Mouse (Mus musculus) midbrain, embryonic 15.5 days (tissue): ENCODE results near the gene Frem3. TPM values are rescaled to one million over a fixed set of nuclear protein-coding genes. Genes with fewer than 3 reads are reported as not detected.

Experiments
- ATAC-seq: fragments of 200-750 bp; cut with Nextera tagmentation; replicated peaks from 2 replicates; pipeline ENCODE4 v1.8.0; 2017; ENCODE audit warnings: moderate TSS enrichment
- H3K27ac ChIP-seq: fragments of 300-500 bp; sonication (generic); 2 replicates; pipeline ENCODE4 v1.5.1; 2015; ENCODE audit warnings: mild to moderate bottlenecking, inconsistent platforms
- H3K27me3 ChIP-seq: fragments of 300-500 bp; sonication (generic); replicated peaks from 2 replicates; pipeline ENCODE4 v1.6.1; 2015; ENCODE audit warnings: inconsistent platforms
- H3K36me3 ChIP-seq: fragments of 300-500 bp; sonication (generic); replicated peaks from 2 replicates; pipeline ENCODE4 v1.6.1; 2015; ENCODE audit warnings: inconsistent platforms
- H3K4me1 ChIP-seq: fragments of 300-500 bp; sonication (generic); 2 replicates; pipeline ENCODE4 v1.6.1; 2015; ENCODE audit warnings: inconsistent platforms
- H3K4me2 ChIP-seq: fragments of 300-500 bp; sonication (generic); 2 replicates; pipeline ENCODE4 v1.6.1; 2015; ENCODE audit warnings: inconsistent platforms, mild to moderate bottlenecking, moderate library complexity
- H3K4me3 ChIP-seq: fragments of 300-500 bp; sonication (generic); 2 replicates; pipeline ENCODE4 v1.5.1; 2015; ENCODE audit warnings: mild to moderate bottlenecking, inconsistent platforms
- H3K9ac ChIP-seq: fragments of 300-500 bp; sonication (generic); 2 replicates; pipeline ENCODE4 v1.6.1; 2015; ENCODE audit warnings: mild to moderate bottlenecking, inconsistent platforms
- H3K9me3 ChIP-seq: fragments of 300-500 bp; sonication (generic); 2 replicates; pipeline ENCODE4 v1.6.1; 2016; ENCODE audit warnings: inconsistent platforms
- WGBS: fragments of 180-500 bp; shearing (Covaris S2); methylation state at CpG from one replicate; pipeline ENCODE4 v1.1.7; 2015; ENCODE audit warnings: mixed read lengths; 5-methylcytosine and 5-hydroxymethylcytosine counted together
- polyA plus RNA-seq: library from polyadenylated mRNA; unstranded; fragments of >200 nt; fragmentation: Nextera tagmentation; extraction: Ambion mirVana; gene quantifications from 2 replicates; pipeline ENCODE4 v1.2.1, GENCODE M21; 2015

Frem3 gene
- polyA plus RNA-seq, 1 experiment from 2014 or later, result 0.09 TPM

DNA sequence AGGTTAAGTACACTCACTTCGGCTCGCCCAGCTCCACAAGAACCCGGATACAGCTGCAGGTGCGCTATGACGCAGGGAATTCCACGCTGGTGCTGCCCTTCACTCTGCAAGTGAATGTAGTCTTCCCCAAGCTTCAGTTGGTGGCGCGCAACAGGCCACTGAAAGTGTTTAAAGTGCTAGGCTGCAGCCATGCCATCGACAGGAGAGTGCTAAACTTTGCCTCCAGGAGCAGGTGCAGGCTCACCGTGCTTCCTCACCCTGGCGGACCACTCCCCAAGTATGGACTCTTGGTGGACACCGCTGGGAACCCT is 516 bp downstream of the Frem3 start:
- WGBS, result 5% methylated on average over 12 of the region's 12 CpGs
- H3K4me3 ChIP-seq, result peak overlapping the region; percentile 43
- no peak overlapping the region; the same call in 1 of the 2 replicates for H3K9ac ChIP-seq
- peaks cover 13% of the 10 kb centered on the region for H3K4me1 ChIP-seq
- ATAC-seq, result peak; percentile 45; the same call in 1 of the 2 replicates
- H3K4me2 ChIP-seq, result peak overlapping the region; percentile 80
- no peak overlapping the region for H3K27ac ChIP-seq
- H3K36me3 ChIP-seq, result no peaks in the 10 kb centered on the region
- peaks cover 19% of the 10 kb centered on the region; the same call in 1 of the 2 replicates for H3K27me3 ChIP-seq
- H3K9me3 ChIP-seq, result no peaks in the 10 kb centered on the region

DNA sequence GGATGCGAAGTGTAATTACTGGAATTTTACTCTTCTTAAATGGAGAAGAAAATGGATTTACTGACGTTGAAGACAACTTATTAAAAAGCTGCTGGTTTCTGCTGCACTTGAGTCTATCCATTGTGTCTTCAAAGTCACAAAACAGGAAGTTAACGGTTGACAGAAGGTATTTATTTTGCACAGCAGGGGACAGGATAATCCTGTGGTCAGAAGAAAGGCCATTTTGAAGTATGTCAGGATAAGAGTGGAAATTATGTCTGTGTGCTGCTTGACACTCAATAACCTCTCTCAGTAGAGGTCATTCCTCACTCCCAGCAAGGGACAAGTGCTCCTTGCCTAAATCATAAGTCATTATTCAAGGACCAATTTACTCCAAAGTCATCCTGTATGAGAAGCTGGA is 8.9 kb downstream of the Frem3 start:
- no peaks in the 10 kb centered on the region for H3K4me1 ChIP-seq
- no peak overlapping the region for H3K4me2 ChIP-seq
- H3K36me3 ChIP-seq, result no peaks in the 10 kb centered on the region
- no peak for ATAC-seq
- 18% methylated on average over 3 of the region's 3 CpGs for WGBS
- no peaks in the 10 kb centered on the region for H3K9me3 ChIP-seq
- H3K9ac ChIP-seq, result no peak overlapping the region
- no peaks in the 10 kb centered on the region for H3K27me3 ChIP-seq
- no peak overlapping the region for H3K4me3 ChIP-seq
- no peak overlapping the region for H3K27ac ChIP-seq

DNA sequence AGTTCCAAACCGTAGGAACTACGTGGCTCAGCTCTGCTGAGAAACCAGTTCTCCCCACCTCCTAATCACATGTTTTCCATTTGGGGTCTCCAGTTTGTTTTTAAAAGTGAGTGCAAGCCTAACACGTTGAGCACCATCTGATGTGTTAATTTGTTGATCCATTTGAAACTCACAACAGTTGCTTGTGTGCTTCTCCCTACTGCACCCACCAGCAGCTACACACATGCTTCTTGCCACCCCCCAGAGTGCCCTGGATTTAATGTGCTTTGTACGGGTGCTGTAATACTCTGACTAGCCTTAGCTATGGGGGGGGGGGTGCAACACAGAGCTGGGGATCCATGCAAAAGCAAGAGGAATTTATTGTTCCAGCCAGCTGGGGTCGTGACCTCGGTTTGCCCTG is 36.5 kb downstream of the Frem3 start:
- Histone ChIP-seq H3K27ac (no peak overlapping the region), H3K4me1 (no peaks in the 10 kb centered on the region), H3K4me3 (no peak overlapping the region), H3K4me2 (no peak overlapping the region), H3K27me3 (no peaks in the 10 kb centered on the region), H3K36me3 (no peaks in the 10 kb centered on the region), H3K9me3 (no peaks in the 10 kb centered on the region; the same call in 1 of the 2 replicates), H3K9ac (no peak overlapping the region)
- no peak for ATAC-seq
- 75% methylated on average over 6 of the region's 6 CpGs for WGBS

DNA sequence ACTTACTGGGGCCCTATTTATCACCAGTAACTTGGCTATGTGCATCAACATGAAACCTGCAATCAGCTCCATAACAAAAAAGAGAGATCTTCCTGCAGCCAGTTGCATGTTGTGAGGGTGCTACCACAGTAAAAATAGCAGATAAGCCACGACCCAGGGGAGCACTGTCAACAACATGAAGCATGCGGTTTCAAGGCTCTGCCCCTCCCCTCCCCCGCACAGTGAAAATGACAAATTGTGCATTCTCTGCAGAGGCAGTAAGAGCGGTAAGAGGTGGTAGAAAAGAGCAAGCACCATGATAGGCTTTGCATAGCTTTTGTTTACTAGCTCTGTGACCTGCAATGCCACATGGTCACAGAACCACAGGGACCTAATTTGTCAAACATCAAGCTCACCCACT is 46.8 kb downstream of the Frem3 start:
- no peak overlapping the region for H3K4me2 ChIP-seq
- no peaks in the 10 kb centered on the region for H3K36me3 ChIP-seq
- ATAC-seq, result no peak
- no peak overlapping the region for H3K4me3 ChIP-seq
- no peaks in the 10 kb centered on the region for H3K27me3 ChIP-seq
- H3K27ac ChIP-seq, result no peak overlapping the region
- H3K4me1 ChIP-seq, result no peaks in the 10 kb centered on the region
- no peaks in the 10 kb centered on the region for H3K9me3 ChIP-seq
- WGBS, result 57% methylated on average over 4 of the region's 4 CpGs
- H3K9ac ChIP-seq, result no peak overlapping the region

DNA sequence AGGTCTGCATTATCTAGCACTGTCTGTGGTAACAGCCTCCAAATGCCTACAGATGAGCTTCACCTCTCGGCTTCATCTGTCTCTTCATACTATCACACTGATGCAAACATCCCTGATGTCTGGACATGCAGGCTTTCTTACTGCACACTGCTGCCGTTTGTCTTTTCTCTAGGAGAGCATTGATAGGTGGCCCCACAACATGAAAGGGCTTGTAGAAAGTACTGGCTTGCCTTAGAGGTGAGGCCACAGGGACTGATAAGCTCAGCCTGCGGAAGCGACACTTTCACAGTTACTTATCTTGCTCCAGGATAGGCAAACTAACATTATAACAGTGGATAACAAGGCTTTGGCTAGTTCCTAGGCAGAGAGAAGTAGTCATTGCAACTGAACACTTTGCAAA is 50.2 kb downstream of the Frem3 start:
- Histone ChIP-seq H3K27me3 (no peaks in the 10 kb centered on the region), H3K27ac (no peak overlapping the region), H3K4me3 (no peak overlapping the region), H3K9me3 (no peaks in the 10 kb centered on the region), H3K4me2 (no peak overlapping the region), H3K9ac (no peak overlapping the region), H3K4me1 (no peaks in the 10 kb centered on the region), H3K36me3 (no peaks in the 10 kb centered on the region)
- 85% methylated on average over 4 of the region's 4 CpGs for WGBS
- no peak for ATAC-seq

DNA sequence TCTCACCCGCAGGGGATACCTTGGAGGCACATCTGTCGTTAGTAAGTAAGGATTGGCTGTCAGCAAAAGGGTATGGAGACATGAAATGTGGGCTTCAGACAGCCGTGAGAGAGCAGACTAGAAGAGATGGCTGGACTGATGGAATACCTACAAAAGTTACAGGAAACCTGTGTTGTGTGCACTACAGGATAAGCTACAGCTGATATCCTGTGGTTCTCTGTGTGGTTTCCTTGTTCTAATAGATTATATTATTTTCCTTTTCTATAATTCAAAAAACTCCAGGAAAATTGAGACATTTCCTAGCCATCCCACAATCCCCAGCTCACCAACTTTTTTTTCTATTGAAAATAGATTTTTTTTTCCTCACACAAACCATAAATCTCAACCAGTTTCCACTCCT is 52.6 kb downstream of the Frem3 start:
- no peaks in the 10 kb centered on the region for H3K9me3 ChIP-seq
- H3K4me2 ChIP-seq, result no peak overlapping the region
- H3K27me3 ChIP-seq, result no peaks in the 10 kb centered on the region
- 72% methylated on average over 3 of the region's 3 CpGs for WGBS
- no peak overlapping the region for H3K4me3 ChIP-seq
- H3K36me3 ChIP-seq, result no peaks in the 10 kb centered on the region
- ATAC-seq, result no peak
- no peak overlapping the region for H3K27ac ChIP-seq
- no peaks in the 10 kb centered on the region for H3K4me1 ChIP-seq
- no peak overlapping the region for H3K9ac ChIP-seq

DNA sequence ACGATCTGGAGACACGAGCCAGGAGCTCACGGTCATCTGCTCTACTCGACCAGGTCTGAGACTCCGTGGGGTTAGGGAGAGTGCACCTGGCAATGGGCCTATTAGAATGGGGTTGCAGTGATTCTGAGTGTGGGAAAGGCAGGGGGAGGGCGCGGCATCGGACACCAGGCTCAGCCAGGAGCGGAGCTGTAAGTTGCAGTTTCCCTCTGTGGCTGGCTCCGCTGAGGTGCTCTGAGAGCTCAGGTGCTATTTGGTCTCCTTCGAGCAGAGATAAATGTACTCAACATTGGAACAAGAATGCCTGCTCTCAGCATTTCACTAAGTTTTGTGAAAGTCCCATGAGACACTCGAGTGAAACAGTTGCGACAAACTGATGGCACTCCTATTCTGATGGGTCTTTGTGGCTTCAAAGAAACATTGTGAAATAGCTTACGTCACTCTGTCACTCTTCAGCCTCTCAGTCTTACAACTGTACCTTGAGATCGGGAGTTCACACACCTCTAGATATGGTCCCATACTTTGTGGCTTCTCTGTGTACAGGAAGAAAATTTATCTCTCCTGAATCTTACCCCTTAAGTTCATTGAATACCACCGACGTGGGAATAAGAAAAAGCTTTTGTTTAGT is 58.5 kb downstream of the Frem3 start:
- 82% methylated on average over 17 of the region's 17 CpGs for WGBS
- Histone ChIP-seq H3K4me1 (no peaks in the 10 kb centered on the region), H3K4me2 (no peak overlapping the region), H3K9me3 (no peaks in the 10 kb centered on the region), H3K9ac (no peak overlapping the region), H3K27me3 (no peaks in the 10 kb centered on the region), H3K36me3 (no peaks in the 10 kb centered on the region), H3K27ac (no peak overlapping the region), H3K4me3 (no peak overlapping the region)
- no peak for ATAC-seq

DNA sequence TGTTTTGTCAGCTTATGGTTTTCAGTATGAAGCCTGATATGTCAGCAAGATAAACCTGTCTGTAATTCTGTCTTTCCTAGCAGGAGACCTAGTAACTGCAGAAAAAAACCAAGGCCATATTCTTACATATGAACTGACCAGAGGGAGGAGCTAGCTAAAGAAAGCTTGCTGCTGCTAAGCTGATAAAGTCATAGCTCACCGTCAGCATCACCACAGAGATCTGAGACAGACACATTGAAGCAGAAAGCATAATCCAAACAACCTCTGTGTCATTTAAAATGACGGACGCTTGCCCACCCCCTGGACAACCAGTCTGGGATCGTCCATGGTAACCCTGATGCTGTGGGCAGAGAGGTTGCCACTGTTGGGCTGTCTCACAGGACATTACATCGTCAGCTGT is 71.7 kb downstream of the Frem3 start:
- no peaks in the 10 kb centered on the region for H3K36me3 ChIP-seq
- H3K4me1 ChIP-seq, result no peaks in the 10 kb centered on the region
- no peak for ATAC-seq
- no peak overlapping the region for H3K4me2 ChIP-seq
- H3K27me3 ChIP-seq, result no peaks in the 10 kb centered on the region
- no peaks in the 10 kb centered on the region for H3K9me3 ChIP-seq
- H3K27ac ChIP-seq, result no peak overlapping the region
- no peak overlapping the region for H3K9ac ChIP-seq
- no peak overlapping the region for H3K4me3 ChIP-seq
- 63% methylated on average over 5 of the region's 5 CpGs for WGBS

DNA sequence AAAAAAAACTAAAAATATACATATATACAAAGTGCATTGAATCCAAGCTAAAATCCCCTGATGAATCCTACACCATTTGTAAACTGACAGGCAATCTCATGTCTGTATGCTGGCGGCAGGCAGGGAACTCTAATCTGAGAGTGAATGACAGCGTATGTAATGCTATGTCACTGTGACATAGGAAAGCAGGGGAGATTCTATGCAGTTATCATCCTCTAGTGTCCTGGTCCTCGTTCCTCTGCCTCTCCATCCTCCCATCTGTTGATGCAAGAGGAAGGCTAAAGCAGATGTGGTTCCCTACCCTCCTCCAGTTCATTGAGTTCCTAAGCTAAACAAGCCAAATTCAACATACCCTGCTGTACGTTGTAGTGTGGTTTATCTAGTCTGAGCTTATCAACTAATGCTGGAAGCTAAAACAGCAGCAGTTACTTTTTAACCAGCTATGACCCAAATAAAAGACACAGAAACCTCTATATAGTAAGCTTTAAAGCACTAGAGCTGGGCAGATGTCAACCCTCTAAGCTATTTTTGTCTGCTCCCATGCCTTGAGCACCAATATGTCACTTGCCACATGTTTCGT is 73.0 kb downstream of the Frem3 start:
- Histone ChIP-seq H3K9ac (no peak overlapping the region), H3K36me3 (no peaks in the 10 kb centered on the region), H3K9me3 (no peaks in the 10 kb centered on the region), H3K27me3 (no peaks in the 10 kb centered on the region), H3K27ac (no peak overlapping the region), H3K4me2 (no peak overlapping the region), H3K4me1 (no peaks in the 10 kb centered on the region), H3K4me3 (no peak overlapping the region)
- ATAC-seq, result no peak
- WGBS, result 80% methylated on average over 5 of the region's 5 CpGs

DNA sequence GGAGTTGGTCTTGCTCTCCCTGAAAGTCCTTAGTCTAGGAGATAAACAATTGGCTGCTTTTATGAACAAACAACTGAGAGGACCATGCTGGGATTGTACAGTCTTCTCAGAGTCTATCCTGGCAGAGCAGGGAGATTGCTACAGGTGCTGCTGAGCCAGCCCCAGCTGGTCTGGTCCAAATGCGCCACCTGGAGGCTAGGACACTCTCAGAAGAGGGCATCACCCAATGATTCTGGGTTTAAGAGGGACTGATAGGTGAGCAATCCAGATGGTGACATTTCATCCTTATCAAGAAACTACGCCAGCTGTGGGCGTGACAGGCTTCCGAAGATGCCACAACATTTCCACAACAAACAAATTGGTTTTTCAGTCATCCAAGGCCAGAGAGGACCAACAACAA is 77.3 kb downstream of the Frem3 start:
- WGBS, result 49% methylated on average over 4 of the region's 4 CpGs
- H3K9ac ChIP-seq, result no peak overlapping the region
- H3K27ac ChIP-seq, result no peak overlapping the region
- no peaks in the 10 kb centered on the region for H3K36me3 ChIP-seq
- no peaks in the 10 kb centered on the region for H3K27me3 ChIP-seq
- no peak overlapping the region for H3K4me2 ChIP-seq
- H3K4me1 ChIP-seq, result no peaks in the 10 kb centered on the region
- no peak overlapping the region for H3K4me3 ChIP-seq
- peak; percentile 89 for ATAC-seq
- H3K9me3 ChIP-seq, result no peaks in the 10 kb centered on the region

DNA sequence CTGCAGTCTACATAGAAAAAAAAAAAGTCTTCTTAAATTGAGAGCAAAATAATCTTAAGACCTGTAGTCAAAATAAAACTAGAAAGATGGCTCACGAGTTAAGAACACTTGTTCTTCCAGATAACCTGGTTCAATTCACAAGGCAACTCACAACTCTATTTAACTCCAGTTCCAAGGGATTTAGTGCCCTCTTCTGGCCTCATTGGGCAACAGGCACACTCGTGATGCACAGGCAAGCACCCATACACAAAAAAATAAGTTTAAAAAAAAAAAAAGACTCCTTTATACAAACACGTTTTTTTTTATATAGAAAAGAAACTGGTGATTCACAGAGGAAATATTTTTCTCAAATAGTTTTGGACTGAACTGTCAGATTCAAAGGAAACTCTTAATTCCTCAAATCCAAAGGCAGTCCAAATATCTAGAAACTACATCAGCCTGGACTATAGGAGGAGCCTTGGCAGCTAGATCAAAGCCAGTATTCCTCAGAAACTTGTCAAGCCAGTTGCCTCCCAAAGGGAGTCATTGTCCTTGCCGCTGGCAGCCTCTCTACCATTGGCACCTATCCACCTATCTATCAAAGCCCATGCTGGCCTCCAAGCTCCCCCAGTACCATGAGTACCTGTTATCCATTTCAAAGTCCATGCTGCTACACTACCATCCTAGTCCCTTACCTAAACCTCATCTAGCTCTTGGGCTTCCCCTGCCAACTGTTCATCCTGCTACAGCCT is 100.0 kb downstream of the Frem3 start:
- no peak overlapping the region for H3K27ac ChIP-seq
- ATAC-seq, result no peak
- 75% methylated on average over 4 of the region's 4 CpGs for WGBS
- H3K4me1 ChIP-seq, result no peaks in the 10 kb centered on the region
- H3K9ac ChIP-seq, result no peak overlapping the region
- H3K4me3 ChIP-seq, result no peak overlapping the region
- no peaks in the 10 kb centered on the region for H3K9me3 ChIP-seq
- no peaks in the 10 kb centered on the region for H3K27me3 ChIP-seq
- H3K4me2 ChIP-seq, result no peak overlapping the region
- H3K36me3 ChIP-seq, result peaks cover 42% of the 10 kb centered on the region

DNA sequence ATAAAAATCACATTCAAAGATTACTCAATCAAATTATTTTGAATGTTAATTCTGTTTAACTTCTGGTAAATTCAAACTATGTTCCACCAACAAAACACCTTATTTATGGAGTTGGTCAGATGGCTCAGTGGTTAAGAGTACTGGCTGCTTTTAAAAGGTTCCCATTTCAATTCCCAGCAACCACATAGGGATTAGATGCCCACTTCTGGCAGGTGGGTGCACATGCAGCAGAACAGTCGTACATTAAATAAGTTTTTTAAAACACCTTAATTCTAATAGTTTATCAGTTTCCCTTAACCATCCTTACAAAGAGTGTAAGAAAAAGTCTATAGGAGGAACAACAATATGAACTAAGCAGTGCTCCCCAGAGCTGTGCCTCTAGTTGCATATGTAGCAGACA is 103.6 kb downstream of the Frem3 start:
- Histone ChIP-seq H3K4me1 (no peaks in the 10 kb centered on the region), H3K27ac (no peak overlapping the region), H3K4me3 (no peak overlapping the region), H3K9me3 (no peaks in the 10 kb centered on the region), H3K36me3 (peaks cover 37% of the 10 kb centered on the region), H3K27me3 (no peaks in the 10 kb centered on the region), H3K9ac (no peak overlapping the region), H3K4me2 (no peak overlapping the region)
- ATAC-seq, result no peak
- WGBS, result 89% methylated on average over 1 of the region's 1 CpGs

DNA sequence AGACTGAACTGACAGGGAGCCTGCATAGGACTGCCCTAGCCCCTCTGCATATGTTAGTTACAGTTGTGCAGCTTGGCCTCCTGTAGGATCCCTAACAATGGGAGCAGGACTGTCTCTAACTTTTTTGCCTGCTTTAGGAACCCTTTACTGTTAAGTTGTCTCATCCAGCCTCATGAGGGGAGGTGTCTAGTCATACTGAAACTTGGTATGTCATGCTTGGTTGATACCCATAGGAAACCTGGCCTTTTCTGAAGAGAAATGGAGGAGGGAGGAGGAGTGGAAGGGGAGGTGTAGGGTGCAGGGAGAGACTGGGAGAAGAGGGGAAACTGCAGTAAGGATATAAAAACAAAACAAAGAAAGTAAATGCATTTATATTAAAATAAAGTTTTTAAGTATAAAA is 121.4 kb downstream of the Frem3 start:
- Histone ChIP-seq H3K4me1 (peaks cover under 1% of the 10 kb centered on the region; the same call in 1 of the 2 replicates), H3K9me3 (no peaks in the 10 kb centered on the region), H3K9ac (no peak overlapping the region), H3K36me3 (peaks cover 22% of the 10 kb centered on the region), H3K27ac (no peak overlapping the region), H3K4me3 (no peak overlapping the region), H3K4me2 (no peak overlapping the region), H3K27me3 (no peaks in the 10 kb centered on the region)
- ATAC-seq, result no peak
